Mouse (Mus musculus): ENCODE results near the gene Gabbr2. TPM values are rescaled to one million over a fixed set of nuclear protein-coding genes. Genes with fewer than 3 reads are reported as not detected.

The Gabbr2 gene
- polyA plus RNA-seq, 1 experiment from 2014 or later = 0.04 TPM

Other genes with a start within 250 kb of the Gabbr2 start
- 1.5 and 2.4 TPM in 2 replicates for gene Anks6, start 65.6 kb upstream of the Gabbr2 start, polyA plus RNA-seq (2015; fragmentation: Nextera tagmentation; extraction: Ambion mirVana)
- gene Galnt12, start 100.0 kb upstream of the Gabbr2 start, polyA plus RNA-seq (2015; fragmentation: Nextera tagmentation; extraction: Ambion mirVana) = 2.1 and 5.1 TPM in 2 replicates
- 12.9 and 15.0 TPM in 2 replicates for gene Col15a1, start 216.3 kb upstream of the Gabbr2 start, polyA plus RNA-seq (2015; fragmentation: Nextera tagmentation; extraction: Ambion mirVana)

Measured in heart, embryonic 15.5 days (tissue).